Mouse (Mus musculus) neural tube, embryonic 13.5 days (tissue): ENCODE results near the gene Usp44. TPM values are rescaled to one million over a fixed set of nuclear protein-coding genes. Genes with fewer than 3 reads are reported as not detected.
"Not testable (repeated sequence)": the region's sequence is repeated elsewhere in the genome, so short reads cannot be mapped to it uniquely, and the experiment has no call there.

Experiments
- ATAC-seq: fragments of 200-750 bp; cut with Nextera tagmentation; 2 replicates; pipeline ENCODE4 v1.8.0; 2017; ENCODE audit warnings: low read depth, mild to moderate bottlenecking, moderate TSS enrichment, moderate library complexity
- H3K27ac ChIP-seq: fragments of 300-500 bp; sonication (generic); replicated peaks from 2 replicates; pipeline ENCODE4 v1.5.1; 2015; ENCODE audit warnings: moderate library complexity, mild to moderate bottlenecking, inconsistent platforms
- H3K27me3 ChIP-seq: fragments of 300-500 bp; sonication (generic); 2 replicates; pipeline ENCODE4 v1.6.1; 2015; ENCODE audit warnings: mild to moderate bottlenecking, inconsistent platforms
- H3K36me3 ChIP-seq: fragments of 300-500 bp; sonication (generic); 2 replicates; pipeline ENCODE4 v1.6.1; 2015; ENCODE audit warnings: mild to moderate bottlenecking, inconsistent platforms
- H3K4me1 ChIP-seq: fragments of 300-500 bp; sonication (generic); replicated peaks from 2 replicates; pipeline ENCODE4 v1.6.1; 2015; ENCODE audit warnings: inconsistent platforms
- H3K4me2 ChIP-seq: fragments of 300-500 bp; sonication (generic); 2 replicates; pipeline ENCODE4 v1.6.1; 2015; ENCODE audit warnings: inconsistent platforms, mild to moderate bottlenecking, moderate library complexity
- H3K4me3 ChIP-seq: fragments of 300-500 bp; sonication (generic); 2 replicates; pipeline ENCODE4 v1.5.1; 2015; ENCODE audit warnings: mild to moderate bottlenecking, inconsistent platforms
- H3K9ac ChIP-seq: fragments of 300-500 bp; sonication (generic); 2 replicates; pipeline ENCODE4 v1.6.1; 2015; ENCODE audit warnings: moderate library complexity, mild to moderate bottlenecking, inconsistent platforms
- H3K9me3 ChIP-seq: fragments of 300-500 bp; sonication (generic); 2 replicates; pipeline ENCODE4 v1.6.1; 2016; ENCODE audit warnings: inconsistent platforms
- WGBS: fragments of 180-500 bp; shearing (Covaris S2); methylation state at CpG from one replicate; pipeline ENCODE4 v1.1.7; 2015; 5-methylcytosine and 5-hydroxymethylcytosine counted together
- polyA plus RNA-seq: library from polyadenylated mRNA; unstranded; fragments of >200 nt; fragmentation: Nextera tagmentation; extraction: Ambion mirVana; gene quantifications from 2 replicates; pipeline ENCODE4 v1.2.1, GENCODE M21; 2015

Gene Usp44
- 0.28 and 0.54 TPM in 2 replicates for polyA plus RNA-seq

DNA sequence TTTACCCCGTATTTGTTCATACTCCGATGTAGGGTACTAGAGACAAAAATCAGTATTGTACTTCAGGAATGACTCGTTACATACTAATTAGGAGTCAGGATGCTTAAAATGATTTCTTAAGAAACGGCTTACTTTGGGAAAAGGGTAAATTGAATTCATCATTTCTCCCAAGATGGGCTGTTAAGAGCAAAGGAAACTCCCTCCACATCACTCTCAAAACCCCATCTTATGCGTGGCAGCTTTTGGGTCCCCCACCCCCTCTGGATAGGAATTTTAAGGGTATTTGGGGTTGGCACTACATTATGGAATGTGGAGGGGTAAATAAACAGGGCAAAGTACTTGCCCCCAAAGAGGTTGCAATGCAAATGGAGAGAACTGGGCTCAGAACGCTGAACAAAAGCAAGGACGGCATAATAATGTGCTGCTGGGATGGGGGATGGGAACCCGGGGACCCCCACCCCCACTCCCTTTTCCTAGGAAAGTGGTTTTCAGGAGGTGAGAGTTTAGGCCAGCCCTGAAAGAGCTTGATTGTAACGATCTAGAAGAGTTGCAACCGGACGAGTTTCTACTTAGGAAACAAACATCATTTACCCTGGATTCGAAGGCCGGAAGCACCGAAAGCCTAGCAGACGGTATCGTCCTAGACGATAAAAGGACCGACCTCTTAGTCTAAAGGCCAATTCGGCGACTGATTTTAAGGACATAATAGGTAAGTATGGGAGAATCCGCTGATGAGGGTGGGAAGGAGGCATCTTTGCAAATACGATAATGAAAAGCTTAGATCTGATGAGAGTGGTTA is at the start of gene Usp44:
Gene Usp44, plus strand, starts transcription at position 625 of the 799 bp plus-strand sequence.
- H3K4me2 ChIP-seq: peak within 1 kb of the TSS; percentile 28
- no peaks in the 10 kb centered on the region for H3K9me3 ChIP-seq
- peaks cover 32% of the 10 kb centered on the region for H3K4me1 ChIP-seq
- peaks cover 60% of the 10 kb centered on the region for H3K27me3 ChIP-seq
- no peak within 1 kb of the TSS; the same call in 1 of the 2 replicates for H3K4me3 ChIP-seq
- WGBS: 12% methylated on average over 22 of the region's 22 CpGs
- H3K27ac ChIP-seq: no peak within 1 kb of the TSS
- no peaks in the 10 kb centered on the region for H3K36me3 ChIP-seq
- H3K9ac ChIP-seq: no peak within 1 kb of the TSS
- no peak for ATAC-seq

DNA sequence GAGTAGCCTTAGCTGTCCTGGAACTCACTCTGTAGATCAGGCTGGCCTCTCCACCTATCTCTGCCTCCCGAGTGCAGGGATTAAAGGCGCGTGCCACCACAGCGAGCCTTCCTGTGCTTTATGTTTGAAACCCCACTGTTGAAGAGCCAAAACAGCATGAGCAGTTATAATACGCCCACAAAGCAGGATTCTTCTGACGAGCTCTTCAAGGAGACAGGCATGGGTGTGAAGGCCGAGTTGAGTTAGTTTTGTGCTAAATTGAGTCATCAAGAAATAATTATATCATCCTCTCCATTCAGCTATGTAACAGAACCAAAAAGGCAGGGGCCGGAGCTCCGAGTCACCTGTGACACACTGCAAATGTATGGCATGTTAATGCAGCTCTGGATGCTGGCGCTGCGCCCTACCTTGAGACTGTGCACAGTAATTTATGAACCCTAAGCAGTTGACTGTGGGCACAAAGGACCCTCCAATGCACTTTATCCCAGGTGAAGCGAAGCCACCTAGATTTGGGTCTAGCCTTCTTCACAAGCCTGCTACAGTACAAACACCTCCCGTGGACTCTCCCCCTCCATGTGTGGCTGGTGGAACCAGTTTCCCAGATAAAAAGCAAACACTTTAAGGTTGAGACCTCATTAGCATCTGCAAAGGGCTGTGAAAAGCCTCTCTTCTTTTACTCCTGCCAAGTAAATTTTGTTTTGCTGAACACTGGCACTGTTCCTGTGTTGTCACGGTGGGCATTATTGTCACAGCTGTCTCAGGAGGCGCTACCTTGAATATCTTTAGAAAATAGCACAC is 47.9 kb upstream of the Usp44 start:
- H3K9me3 ChIP-seq: no peaks in the 10 kb centered on the region
- H3K4me3 ChIP-seq: no peak overlapping the region
- no peaks in the 10 kb centered on the region for H3K36me3 ChIP-seq
- H3K9ac ChIP-seq: no peak overlapping the region
- H3K27ac ChIP-seq: no peak overlapping the region
- no peaks in the 10 kb centered on the region for H3K4me1 ChIP-seq
- no peak for ATAC-seq
- no peak overlapping the region for H3K4me2 ChIP-seq
- no peaks in the 10 kb centered on the region for H3K27me3 ChIP-seq
- 66% methylated on average over 15 of the region's 15 CpGs for WGBS

- no peak for ATAC-seq
- Histone ChIP-seq H3K9ac (no peak overlapping the region), H3K36me3 (no peaks in the 10 kb centered on the region), H3K27me3 (no peaks in the 10 kb centered on the region; the same call in 1 of the 2 replicates), H3K9me3 (no peaks in the 10 kb centered on the region), H3K27ac (no peak overlapping the region), H3K4me1 (no peaks in the 10 kb centered on the region), H3K4me2 (no peak overlapping the region), H3K4me3 (no peak overlapping the region)
- 75% methylated on average over 8 of the region's 8 CpGs for WGBS
Measured at GRCm38 (mm10) chr10:93799711-93800362, 31.5 kb upstream of the Usp44 start.

GRCm38 (mm10) chr10:93800363-93800722 is 31.0 kb upstream of the Usp44 start:
- H3K4me3 ChIP-seq: no peak overlapping the region
- no peak overlapping the region for H3K9ac ChIP-seq
- 68% methylated on average over 4 of the region's 4 CpGs for WGBS
- H3K9me3 ChIP-seq: no peaks in the 10 kb centered on the region
- H3K27ac ChIP-seq: no peak overlapping the region
- no peaks in the 10 kb centered on the region for H3K36me3 ChIP-seq
- ATAC-seq: no peak
- H3K4me1 ChIP-seq: no peaks in the 10 kb centered on the region
- no peak overlapping the region for H3K4me2 ChIP-seq
- no peaks in the 10 kb centered on the region; the same call in 1 of the 2 replicates for H3K27me3 ChIP-seq

DNA sequence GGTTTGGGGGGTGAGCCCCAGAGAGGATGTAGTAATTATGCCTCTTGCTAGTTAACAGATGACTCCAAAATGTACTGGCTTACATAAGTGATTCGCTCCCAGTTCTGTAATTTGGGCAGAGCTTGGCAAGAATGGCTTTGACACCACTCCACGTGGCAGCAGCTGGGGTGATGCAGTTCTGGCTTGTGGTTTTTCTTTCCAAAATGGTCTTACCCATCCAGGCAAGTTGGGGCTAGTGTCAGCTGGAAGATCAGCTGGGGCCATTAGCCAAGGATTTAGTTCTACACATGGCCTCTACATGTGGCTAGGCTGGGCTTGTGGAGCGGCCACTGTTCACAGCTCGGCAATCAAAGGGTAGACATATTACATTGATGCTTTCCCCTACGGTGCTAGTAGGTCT is 30.5 kb upstream of the Usp44 start:
- Histone ChIP-seq H3K4me3 (no peak overlapping the region), H3K27ac (no peak overlapping the region), H3K27me3 (no peaks in the 10 kb centered on the region; the same call in 1 of the 2 replicates), H3K36me3 (no peaks in the 10 kb centered on the region), H3K4me1 (no peaks in the 10 kb centered on the region), H3K4me2 (no peak overlapping the region), H3K9me3 (no peaks in the 10 kb centered on the region), H3K9ac (no peak overlapping the region)
- WGBS: 83% methylated on average over 5 of the region's 5 CpGs
- no peak for ATAC-seq

GRCm38 (mm10) chr10:93803199-93803598 is 28.2 kb upstream of the Usp44 start:
- no peak overlapping the region for H3K4me3 ChIP-seq
- no peaks in the 10 kb centered on the region for H3K9me3 ChIP-seq
- ATAC-seq: no peak
- no peak overlapping the region for H3K9ac ChIP-seq
- H3K36me3 ChIP-seq: no peaks in the 10 kb centered on the region
- no peak overlapping the region for H3K4me2 ChIP-seq
- 85% methylated on average over 6 of the region's 6 CpGs for WGBS
- H3K27ac ChIP-seq: no peak overlapping the region
- H3K4me1 ChIP-seq: no peaks in the 10 kb centered on the region
- no peaks in the 10 kb centered on the region for H3K27me3 ChIP-seq

- H3K9ac ChIP-seq, H3K4me1 ChIP-seq, H3K4me2 ChIP-seq, H3K4me3 ChIP-seq, H3K27me3 ChIP-seq, ATAC-seq, H3K27ac ChIP-seq, H3K9me3 ChIP-seq, H3K36me3 ChIP-seq: not testable (repeated sequence)
- 93% methylated on average over 8 of the region's 8 CpGs for WGBS
Measured at GRCm38 (mm10) chr10:93809438-93809837, 21.9 kb upstream of the Usp44 start.

DNA sequence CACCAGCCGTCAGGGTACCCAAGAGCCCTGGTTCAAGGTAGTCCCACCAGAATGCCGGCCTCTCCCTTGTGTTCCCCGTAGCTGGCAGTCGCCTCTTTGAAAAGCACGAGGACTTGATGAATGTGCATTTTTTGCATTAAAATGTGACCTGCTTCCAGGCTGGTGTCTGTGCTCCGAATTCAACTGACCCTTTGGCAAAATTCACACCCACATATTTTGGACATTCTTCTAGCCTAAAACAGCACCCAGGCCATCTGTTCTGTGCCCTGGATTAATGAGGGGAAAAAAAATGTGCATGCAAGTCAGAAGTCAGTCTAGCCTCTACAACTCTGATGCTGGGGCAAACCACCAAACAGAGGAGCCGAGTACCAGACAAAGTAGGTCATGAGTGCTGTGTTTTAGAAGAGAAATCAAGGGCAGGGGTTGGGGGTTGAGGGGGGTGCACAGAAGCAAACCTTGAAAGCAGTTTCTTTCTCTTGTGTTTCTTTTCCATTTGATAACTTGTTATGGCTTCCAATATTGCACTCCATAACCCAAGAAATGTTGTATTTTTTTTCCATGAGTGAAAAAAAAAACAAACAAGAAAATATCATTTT is 20.7 kb upstream of the Usp44 start:
- no peak overlapping the region for H3K4me3 ChIP-seq
- 31% methylated on average over 7 of the region's 7 CpGs for WGBS
- ATAC-seq: no peak
- H3K27me3 ChIP-seq: no peaks in the 10 kb centered on the region
- no peaks in the 10 kb centered on the region for H3K4me1 ChIP-seq
- no peaks in the 10 kb centered on the region for H3K9me3 ChIP-seq
- H3K9ac ChIP-seq: no peak overlapping the region
- no peak overlapping the region for H3K4me2 ChIP-seq
- no peak overlapping the region for H3K27ac ChIP-seq
- H3K36me3 ChIP-seq: no peaks in the 10 kb centered on the region

DNA sequence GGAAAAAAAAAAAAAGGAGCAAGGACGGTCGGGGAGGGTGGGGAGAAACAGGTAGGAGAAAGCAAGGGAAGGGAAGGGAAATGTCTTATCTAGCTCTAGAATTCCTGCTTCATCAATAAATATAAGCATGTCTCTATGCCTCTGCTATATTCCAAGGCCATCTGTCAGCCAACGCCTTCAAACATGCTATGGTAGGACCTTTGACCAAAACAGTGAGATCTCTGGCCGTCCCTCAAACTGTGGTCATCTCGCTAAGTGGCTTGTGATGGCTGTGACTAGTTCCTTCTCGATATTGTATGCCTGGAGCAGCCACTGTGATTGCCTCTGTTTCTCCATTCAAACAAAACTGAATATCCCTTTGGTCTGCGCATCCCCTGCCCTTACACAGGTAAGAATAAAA is 19.3 kb upstream of the Usp44 start:
- no peak overlapping the region for H3K4me2 ChIP-seq
- 92% methylated on average over 7 of the region's 7 CpGs for WGBS
- H3K27me3 ChIP-seq: no peaks in the 10 kb centered on the region; the same call in 1 of the 2 replicates

DNA sequence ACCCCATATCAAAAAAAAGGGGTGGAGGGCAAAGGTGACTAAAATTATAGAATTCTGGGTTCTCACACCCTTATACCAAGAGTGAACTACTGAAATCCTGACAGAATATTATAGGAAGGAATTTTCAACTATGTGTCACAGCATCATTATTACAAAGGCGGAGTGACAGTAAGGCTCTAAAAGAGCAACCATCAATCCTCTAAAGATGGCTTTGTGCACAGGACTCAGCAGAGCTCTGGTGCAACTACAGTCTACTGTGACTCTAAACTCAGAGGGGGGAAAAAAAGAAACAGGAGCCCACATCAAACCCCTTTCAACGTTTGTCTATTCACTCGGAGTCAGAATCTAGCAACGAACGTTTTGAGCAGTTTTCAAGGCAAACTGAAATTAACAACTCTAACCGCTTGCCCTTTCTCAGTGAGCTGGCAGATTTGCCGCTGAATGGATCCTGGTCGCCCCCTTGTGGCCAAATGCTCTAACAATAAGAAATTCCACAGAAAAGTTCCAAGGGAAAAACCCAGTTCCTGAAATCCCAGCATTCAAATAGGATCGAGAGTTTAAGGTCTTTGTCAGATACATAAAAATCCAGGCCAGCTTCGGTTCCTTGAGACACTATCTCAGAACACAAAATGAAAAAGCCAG is 18.5 kb upstream of the Usp44 start:
- 0 out of 2 replicates have a peak overlapping the region, but pooled peaks have one; percentile 13 for H3K9ac ChIP-seq
- ATAC-seq: no peak
- no peak overlapping the region for H3K27ac ChIP-seq
- no peaks in the 10 kb centered on the region for H3K4me1 ChIP-seq
- H3K4me2 ChIP-seq: peak overlapping the region; percentile 30
- peaks cover 6% of the 10 kb centered on the region for H3K27me3 ChIP-seq
- no peak overlapping the region for H3K4me3 ChIP-seq
- no peaks in the 10 kb centered on the region for H3K36me3 ChIP-seq
- WGBS: 14% methylated on average over 10 of the region's 10 CpGs
- no peaks in the 10 kb centered on the region for H3K9me3 ChIP-seq

More for the DNA sequence above, 19.3 kb upstream of the Usp44 start:
- no peak for ATAC-seq
- Histone ChIP-seq H3K36me3 (no peaks in the 10 kb centered on the region), H3K9ac (no peak overlapping the region), H3K9me3 (no peaks in the 10 kb centered on the region), H3K4me3 (no peak overlapping the region), H3K4me1 (no peaks in the 10 kb centered on the region), H3K27ac (no peak overlapping the region)

- Histone ChIP-seq H3K4me3 (no peak overlapping the region), H3K36me3 (no peaks in the 10 kb centered on the region), H3K27me3 (peaks cover 12% of the 10 kb centered on the region), H3K9ac (no peak overlapping the region), H3K27ac (no peak overlapping the region), H3K4me1 (no peaks in the 10 kb centered on the region), H3K9me3 (no peaks in the 10 kb centered on the region), H3K4me2 (no peak overlapping the region)
- 50% methylated on average over 10 of the region's 10 CpGs for WGBS
- peak; percentile 65 for ATAC-seq
Measured at GRCm38 (mm10) chr10:93813755-93814154, 17.6 kb upstream of the Usp44 start.
